Mouse (Mus musculus) bone marrow, adult 2 months (tissue): ENCODE measurements at regions not wholly inside any gene's neighbourhood (a gene's known extent, or its start where the extent isn't known, plus 50 kb on each side); places are given as distances from the start of the nearest gene placed in this dataset.

Source experiments
- CTCF ChIP-seq: fragments of 200-500 bp; IDR thresholded peaks from 2 replicates; pipeline ENCODE4 v1.5.1; 2011; ENCODE audit warnings: low read length, control low read depth; ENCODE audit not compliant: control insufficient read depth, insufficient read depth
- POLR2A ChIP-seq: fragments of 200-500 bp; IDR thresholded peaks from 2 replicates; pipeline ENCODE4 v1.6.1; 2011; ENCODE audit warnings: low read depth, mild to moderate bottlenecking, control low read depth, low read length, borderline replicate concordance; ENCODE audit not compliant: control insufficient read depth

- TF ChIP-seq CTCF (no peak), POLR2A (no peak)
Observed at GRCm38 (mm10) chr13:107575025-107575424, 469.2 kb upstream of the Smim15 start.
